Mouse (Mus musculus) liver, postnatal 0 days (tissue): Measurements from ENCODE around the gene Thada. TPM values are rescaled to one million over a fixed set of nuclear protein-coding genes. Genes with fewer than 3 reads are reported as not detected.
"Not testable (repeated sequence)": the region's sequence is repeated elsewhere in the genome, so short reads cannot be mapped to it uniquely, and the experiment has no call there.

Source experiments
- ATAC-seq: fragments of 200-750 bp; cut with Nextera tagmentation; 2 replicates; pipeline ENCODE4 v1.8.0; 2017; ENCODE audit warnings: mild to moderate bottlenecking, moderate library complexity
- DNase-seq: peaks from one replicate; pipeline ENCODE4 v3.0.0-alpha.2; 2016
- H3K27ac ChIP-seq: fragments of 300-500 bp; sonication (generic); 2 replicates; pipeline ENCODE4 v1.5.1; 2014; ENCODE audit warnings: antibody characterized with exemption, moderate library complexity, mild to moderate bottlenecking, low read depth
- H3K27me3 ChIP-seq: fragments of 300-500 bp; sonication (generic); 2 replicates; pipeline ENCODE4 v1.6.1; 2014; ENCODE audit warnings: low read length, control low read depth, mixed read lengths; ENCODE audit not compliant: insufficient read depth
- H3K36me3 ChIP-seq: fragments of 300-500 bp; sonication (generic); replicated peaks from 2 replicates; pipeline ENCODE4 v1.6.1; 2014; ENCODE audit warnings: mild to moderate bottlenecking, control low read depth, low read length, moderate library complexity, mixed read lengths; ENCODE audit not compliant: insufficient read depth
- H3K4me1 ChIP-seq: fragments of 300-500 bp; sonication (generic); 2 replicates; pipeline ENCODE4 v1.6.1; 2014; ENCODE audit warnings: antibody characterized with exemption, mild to moderate bottlenecking, control low read depth; ENCODE audit not compliant: insufficient read depth
- H3K4me2 ChIP-seq: fragments of 300-500 bp; sonication (generic); 2 replicates; pipeline ENCODE4 v1.6.1; 2014; ENCODE audit warnings: low read depth, mild to moderate bottlenecking, low read length, moderate library complexity, mixed read lengths
- H3K4me3 ChIP-seq: fragments of 300-500 bp; sonication (generic); 2 replicates; pipeline ENCODE4 v1.5.1; 2014; ENCODE audit warnings: low read depth, low read length
- H3K9ac ChIP-seq: fragments of 300-500 bp; sonication (generic); replicated peaks from 2 replicates; pipeline ENCODE4 v1.6.1; 2014; ENCODE audit warnings: mild to moderate bottlenecking, moderate library complexity
- H3K9me3 ChIP-seq: fragments of 300-500 bp; sonication (generic); 2 replicates; pipeline ENCODE4 v1.6.1; 2016; ENCODE audit warnings: mild to moderate bottlenecking, control low read depth, low read length, mixed read lengths
- CTCF ChIP-seq: sonication (generic); IDR thresholded peaks from 2 replicates; pipeline ENCODE4 v1.5.1; 2016; ENCODE audit warnings: antibody characterized with exemption, low read depth
- EP300 ChIP-seq: IDR thresholded peaks from 2 replicates; pipeline ENCODE4 v1.6.1; 2016; ENCODE audit warnings: antibody characterized with exemption, low read depth, mild to moderate bottlenecking
- WGBS: fragments of 180-500 bp; shearing (Covaris S2); extraction: QIAGEN DNeasy Blood & Tissue Kit; methylation state at CpG from one replicate; pipeline ENCODE4 v1.1.7; 2014; ENCODE audit not compliant: insufficient replicate concordance; 5-methylcytosine and 5-hydroxymethylcytosine counted together
- polyA plus RNA-seq: library from polyadenylated mRNA; unstranded; fragments of >200 nt; fragmentation: Nextera tagmentation; extraction: Ambion mirVana; gene quantifications from 2 replicates; pipeline ENCODE4 v1.2.1, GENCODE M21; 2015

The Thada gene
- polyA plus RNA-seq, 1 experiment from 2014 or later: 1.2 TPM

- peaks cover 12% of the 10 kb centered on the region; the same call in 1 of the 2 replicates for H3K36me3 ChIP-seq
- 66% methylated on average over 5 of the region's 5 CpGs for WGBS
- peak overlapping the region; percentile 58; the same call in 1 of the 2 replicates for H3K27ac ChIP-seq
- no peak for DNase-seq
- peak; percentile 80 for ATAC-seq
- H3K4me1 ChIP-seq: peaks cover 28% of the 10 kb centered on the region
- TF ChIP-seq CTCF: no peak
- no peak for TF ChIP-seq EP300
- no peak overlapping the region for H3K9ac ChIP-seq
- H3K27me3 ChIP-seq: no peaks in the 10 kb centered on the region
- H3K4me2 ChIP-seq: no peak overlapping the region
- no peaks in the 10 kb centered on the region for H3K9me3 ChIP-seq
- H3K4me3 ChIP-seq: no peak overlapping the region
These were observed 239.8 kb downstream of the Thada start for GRCm38 (mm10) chr17:84226231-84226630.

DNA sequence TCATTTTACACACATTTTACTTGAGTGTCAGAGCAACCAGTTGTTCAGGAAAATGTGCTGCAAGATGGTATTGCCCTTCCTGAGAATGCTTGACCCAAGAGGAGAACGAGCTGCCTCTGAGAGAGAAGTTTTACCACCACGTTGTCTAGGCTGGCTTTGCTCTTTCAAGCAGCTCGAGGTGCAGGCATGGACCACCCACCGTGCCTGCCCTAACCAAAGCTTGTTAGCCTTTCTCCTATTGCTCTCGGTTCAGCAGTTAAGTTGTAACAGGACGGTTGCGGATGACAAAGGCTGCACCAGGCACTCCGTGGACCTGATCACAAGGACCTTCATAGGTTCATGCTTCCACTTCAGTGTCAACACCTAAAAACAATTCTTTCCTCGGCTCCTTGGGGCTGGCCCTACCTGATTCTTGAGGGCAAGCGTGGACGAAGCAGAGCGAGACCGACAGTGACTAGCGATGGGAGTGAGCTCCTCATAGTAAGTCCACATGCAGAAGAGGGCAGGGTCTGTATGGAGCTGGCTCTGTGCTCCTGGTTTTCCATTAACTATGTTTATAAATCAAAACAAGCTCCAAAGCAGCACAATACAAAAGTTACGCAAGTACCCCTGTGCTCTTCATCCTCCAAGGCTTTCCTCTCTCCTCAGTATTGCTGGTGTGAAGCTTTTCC is 241.7 kb downstream of the Thada start:
- H3K27ac ChIP-seq: peak overlapping the region; percentile 55; the same call in 1 of the 2 replicates
- H3K4me1 ChIP-seq: peaks cover 28% of the 10 kb centered on the region
- no peak overlapping the region for H3K9ac ChIP-seq
- WGBS: 80% methylated on average over 15 of the region's 15 CpGs
- H3K4me3 ChIP-seq: no peak overlapping the region
- no peaks in the 10 kb centered on the region for H3K9me3 ChIP-seq
- ATAC-seq (no peak), DNase-seq (no peak)
- H3K36me3 ChIP-seq: peaks cover 20% of the 10 kb centered on the region; the same call in 1 of the 2 replicates
- H3K4me2 ChIP-seq: no peak overlapping the region
- TF ChIP-seq EP300: no peak
- no peak for TF ChIP-seq CTCF
- no peaks in the 10 kb centered on the region for H3K27me3 ChIP-seq

GRCm38 (mm10) chr17:84218841-84219240 is 247.2 kb downstream of the Thada start:
- not testable (repeated sequence) for H3K9ac ChIP-seq, ATAC-seq, H3K4me2 ChIP-seq, H3K4me3 ChIP-seq, DNase-seq, H3K27ac ChIP-seq, H3K9me3 ChIP-seq, H3K27me3 ChIP-seq
- Histone ChIP-seq H3K4me1 (peaks cover 16% of the 10 kb centered on the region), H3K36me3 (peaks cover 16% of the 10 kb centered on the region; the same call in 1 of the 2 replicates)
- WGBS: 96% methylated on average over 2 of the region's 2 CpGs

DNA sequence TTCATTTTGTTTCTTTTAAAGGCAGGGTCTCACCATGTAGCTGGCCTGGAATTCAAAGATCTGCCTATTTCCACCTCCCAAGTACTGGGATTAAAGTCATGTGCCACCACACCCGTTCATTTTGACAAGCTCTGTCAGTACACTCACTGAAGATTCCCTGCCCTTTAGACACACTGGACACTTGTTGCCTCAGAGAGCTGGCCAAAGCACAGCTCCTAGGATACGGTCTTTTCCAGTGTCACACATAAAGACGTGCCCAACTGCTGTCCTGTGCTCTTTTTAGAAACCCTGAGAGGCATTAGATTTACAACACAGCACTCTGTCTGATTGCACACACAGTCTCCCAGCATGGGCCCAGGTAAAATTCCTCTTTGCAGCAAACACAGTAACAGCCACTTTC is 248.3 kb downstream of the Thada start:
- Histone ChIP-seq H3K4me2 (no peak overlapping the region), H3K9me3 (no peaks in the 10 kb centered on the region), H3K36me3 (peaks cover 13% of the 10 kb centered on the region; the same call in 1 of the 2 replicates), H3K27me3 (no peaks in the 10 kb centered on the region), H3K27ac (no peak overlapping the region), H3K4me3 (no peak overlapping the region), H3K9ac (no peak overlapping the region), H3K4me1 (peaks cover 16% of the 10 kb centered on the region)
- WGBS: 89% methylated on average over 3 of the region's 3 CpGs
- ATAC-seq (no peak), DNase-seq (no peak)
- no peak for TF ChIP-seq EP300
- TF ChIP-seq CTCF: no peak

DNA sequence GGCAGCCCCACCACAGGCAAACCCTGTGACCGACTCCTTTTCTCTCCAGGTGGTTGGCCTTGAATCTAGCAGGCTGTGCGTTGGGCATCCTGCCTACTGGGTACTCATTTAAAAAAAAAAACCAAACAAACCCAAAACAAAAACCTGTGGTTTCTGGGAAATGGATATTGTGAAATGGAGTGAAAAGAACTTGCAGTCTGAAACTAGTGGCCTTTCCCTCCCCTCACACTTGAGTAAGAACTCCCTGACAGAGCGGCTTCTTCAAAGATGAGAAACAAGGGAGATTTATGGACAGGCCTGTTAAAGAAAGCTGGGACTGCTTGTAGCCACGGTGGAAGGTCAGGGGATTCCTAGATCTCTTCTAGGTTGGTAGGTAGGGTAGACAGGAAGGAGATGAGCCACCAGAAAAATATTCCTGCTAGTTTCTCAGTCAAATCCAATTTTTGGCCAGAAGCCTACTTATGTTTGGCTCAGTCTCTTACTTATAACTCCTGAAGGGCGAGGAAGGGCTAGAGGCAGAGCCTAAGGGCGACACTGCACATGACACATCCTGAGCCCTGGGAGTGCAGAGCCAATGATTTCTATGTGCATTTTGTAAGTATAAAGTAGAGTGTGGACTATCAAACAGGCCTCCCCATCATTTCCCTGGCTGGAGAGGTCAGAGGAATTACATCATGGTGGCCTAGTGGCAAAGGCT is 250.6 kb downstream of the Thada start:
- no peaks in the 10 kb centered on the region for H3K27me3 ChIP-seq
- H3K9ac ChIP-seq: no peak overlapping the region
- ATAC-seq: peak; percentile 57
- H3K36me3 ChIP-seq: peaks cover 8% of the 10 kb centered on the region
- DNase-seq: no peak
- no peaks in the 10 kb centered on the region for H3K9me3 ChIP-seq
- no peak overlapping the region for H3K4me2 ChIP-seq
- H3K27ac ChIP-seq: peak overlapping the region; percentile 78
- no peak overlapping the region for H3K4me3 ChIP-seq
- H3K4me1 ChIP-seq: peaks cover 16% of the 10 kb centered on the region
- TF ChIP-seq EP300 (0 out of 2 replicates have a peak, but pooled peaks have one; percentile 32), CTCF (no peak)
- WGBS: 66% methylated on average over 6 of the region's 6 CpGs

GRCm38 (mm10) chr17:84213464-84213863 is 252.5 kb downstream of the Thada start:
- Histone ChIP-seq H3K9me3 (no peaks in the 10 kb centered on the region), H3K27ac (no peak overlapping the region), H3K27me3 (no peaks in the 10 kb centered on the region), H3K4me3 (no peak overlapping the region), H3K4me2 (no peak overlapping the region), H3K9ac (no peak overlapping the region), H3K36me3 (no peaks in the 10 kb centered on the region; the same call in none of the 2 replicates), H3K4me1 (peaks cover 16% of the 10 kb centered on the region)
- 69% methylated on average over 3 of the region's 3 CpGs for WGBS
- TF ChIP-seq CTCF (no peak), EP300 (no peak)
- DNase-seq (no peak), ATAC-seq (no peak)
